Mouse (Mus musculus): Measurements from ENCODE around the gene Mapk8ip3. TPM values are rescaled to one million over a fixed set of nuclear protein-coding genes. Genes with fewer than 3 reads are reported as not detected.
"Not testable (repeated sequence)": the region's sequence is repeated elsewhere in the genome, so short reads cannot be mapped to it uniquely, and the experiment has no call there.

Gene Mapk8ip3
- polyA plus RNA-seq (2015; fragmentation: Nextera tagmentation; extraction: Ambion mirVana) = 22.4 and 23.2 TPM in 2 replicates

DNA sequence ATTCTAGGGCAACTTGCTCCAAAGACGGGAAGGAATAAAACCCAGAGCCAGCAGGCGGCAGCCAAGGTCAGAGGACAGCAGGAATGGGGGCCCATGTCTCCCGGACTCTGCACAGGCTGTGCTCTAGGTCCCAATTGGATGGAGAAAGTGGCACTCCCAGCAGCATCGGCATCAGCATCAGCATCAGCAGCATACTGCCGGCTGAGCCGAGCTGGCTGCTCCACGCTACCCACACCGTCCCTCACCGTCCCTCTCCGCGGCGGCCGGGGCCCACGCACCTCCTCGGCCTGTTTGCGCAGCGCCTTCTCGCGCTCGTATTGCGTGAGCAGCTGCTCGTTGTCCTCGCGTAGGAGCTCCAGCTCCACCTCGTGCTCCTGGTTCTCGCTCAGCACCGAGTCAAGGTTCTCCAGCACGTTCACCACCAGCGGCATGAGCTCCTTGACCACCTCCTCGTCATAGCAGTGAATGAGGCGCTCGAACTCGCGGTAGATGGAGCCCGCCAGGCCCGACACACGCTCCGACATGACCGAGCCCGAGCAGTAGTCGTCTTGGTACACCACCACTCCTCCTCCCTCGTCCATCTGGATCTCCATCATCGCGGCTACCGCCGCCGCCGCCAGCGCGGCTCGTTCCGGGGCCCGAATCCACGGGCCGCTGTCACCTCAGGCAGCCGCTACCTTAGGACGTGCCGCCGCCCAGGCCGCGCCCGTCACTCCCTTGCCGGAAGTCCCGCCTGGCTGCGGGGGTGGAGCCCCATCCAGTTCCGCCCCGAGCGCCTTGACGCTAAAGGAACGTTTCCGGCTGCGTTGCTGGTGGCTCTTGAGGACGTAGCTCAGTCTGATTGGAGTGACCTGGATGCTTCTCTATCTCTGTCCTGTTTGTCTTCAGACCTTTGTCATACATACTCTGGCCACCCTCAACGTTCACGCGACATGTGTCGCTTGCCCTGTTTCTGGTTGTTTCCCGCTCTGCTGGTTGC lies at the start of gene Mapk8ip3:
Gene Mapk8ip3 (minus strand): TSS at position 719 of the 979 bp plus-strand sequence.
- ATAC-seq = peak; percentile 98
- Histone ChIP-seq H3K36me3 (no peaks in the 10 kb centered on the region), H3K9ac (peak within 1 kb of the TSS; percentile 90), H3K9me3 (no peaks in the 10 kb centered on the region), H3K4me1 (replicated peaks) (peaks cover 13% of the 10 kb centered on the region), H3K4me2 (replicated peaks) (peak within 1 kb of the TSS; percentile 81), H3K27ac (peak within 1 kb of the TSS; percentile 67), H3K4me3 (replicated peaks) (peak within 1 kb of the TSS; percentile 99), H3K27me3 (replicated peaks) (no peaks in the 10 kb centered on the region)
- WGBS = under 1% methylated on average over 78 of the region's 78 CpGs

DNA sequence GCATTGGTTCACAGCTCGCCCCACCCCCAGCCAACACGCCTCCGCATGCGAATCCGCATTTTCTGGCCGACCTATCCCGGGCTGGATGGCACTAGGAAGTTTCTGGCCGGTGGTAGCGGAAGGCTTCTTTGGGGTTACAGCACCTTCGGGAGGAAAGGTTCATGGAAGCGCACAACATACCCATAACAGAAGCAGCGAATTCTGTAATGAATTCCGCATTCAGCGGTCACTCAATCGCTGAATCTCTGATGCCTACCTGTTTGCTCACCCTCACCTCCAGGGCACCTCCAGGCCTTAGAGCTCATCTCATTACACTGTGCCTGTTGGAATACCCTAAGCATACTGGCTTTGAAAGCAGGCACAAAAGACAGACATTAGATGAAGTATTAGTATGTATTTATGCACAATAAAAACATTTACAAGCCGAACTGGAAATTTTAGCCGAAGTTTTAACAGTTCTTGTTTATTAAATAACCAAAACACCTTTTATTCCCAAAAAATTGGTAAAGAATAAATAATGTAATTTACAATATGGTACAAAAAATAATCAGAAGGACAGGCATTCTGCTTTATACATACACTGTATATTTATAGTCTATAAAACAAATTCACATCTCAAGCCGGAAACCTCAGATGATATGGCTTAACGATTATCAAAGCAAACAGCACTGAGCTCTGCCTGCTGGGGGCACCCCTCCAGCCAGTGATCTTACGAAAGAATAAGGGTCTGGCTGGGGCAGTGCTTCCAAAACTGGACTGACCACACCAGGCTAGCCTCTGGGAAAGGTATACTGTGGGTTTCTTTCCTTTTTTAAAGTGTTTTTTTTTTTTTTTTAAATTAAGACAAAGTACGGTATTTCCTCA lies 24.3 kb upstream of the Mapk8ip3 start:
- WGBS = 12% methylated on average over 21 of the region's 21 CpGs

DNA sequence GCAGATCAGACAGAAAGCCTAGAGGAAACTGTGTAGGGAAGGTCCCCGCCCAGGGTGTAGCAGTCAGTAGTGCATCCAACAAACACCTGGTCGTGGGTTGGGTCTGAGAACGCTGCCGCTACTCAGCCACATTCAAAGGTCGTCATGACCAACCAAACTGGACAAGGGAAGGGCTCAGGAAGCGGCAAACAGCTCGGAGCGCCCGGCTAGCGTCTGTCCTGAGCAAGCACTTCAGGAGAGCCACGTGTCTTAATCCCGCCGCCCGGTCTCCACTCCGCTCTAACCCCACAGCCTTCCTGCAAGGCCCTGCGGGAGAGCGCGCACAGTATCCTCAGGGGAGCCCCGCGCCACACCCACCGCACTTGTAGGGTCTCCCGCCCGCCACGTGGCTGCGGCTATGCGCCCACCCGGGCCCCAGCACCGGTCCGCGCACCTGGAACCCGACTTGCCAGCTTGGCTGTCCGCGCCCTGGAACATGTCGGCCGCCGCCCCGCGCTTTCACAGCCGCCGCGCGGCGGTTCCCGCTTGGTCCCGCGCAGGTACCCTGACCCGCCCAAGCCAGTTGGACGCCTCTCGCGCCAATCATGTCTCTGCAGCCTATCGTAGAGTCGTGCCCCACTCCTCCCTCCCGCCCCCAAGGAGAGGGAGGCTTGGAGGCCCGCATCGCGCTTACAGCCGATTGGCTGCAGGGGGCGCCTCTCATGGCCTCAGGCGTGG lies 23.5 kb upstream of the Mapk8ip3 start, which contains the start of gene Jpt2:
Gene Jpt2 (minus strand): TSS at position 555 of the 717 bp plus-strand sequence.
- Histone ChIP-seq H3K4me1 (replicated peaks) (0 out of 2 replicates have a peak, but pooled peaks cover 5% of the 10 kb centered on the region), H3K4me2 (replicated peaks) (peak within 1 kb of the TSS; percentile 80), H3K36me3 (peaks cover 19% of the 10 kb centered on the region), H3K4me3 (replicated peaks) (peak within 1 kb of the TSS; percentile 100), H3K27me3 (replicated peaks) (no peaks in the 10 kb centered on the region), H3K9ac (peak within 1 kb of the TSS; percentile 93), H3K27ac (peak within 1 kb of the TSS; percentile 83), H3K9me3 (no peaks in the 10 kb centered on the region)
- 0% methylated on average over 59 of the region's 59 CpGs for WGBS
- ATAC-seq = peak; percentile 100

More for the DNA sequence above, 24.3 kb upstream of the Mapk8ip3 start:
- Histone ChIP-seq H3K27ac (peak overlapping the region; percentile 66; the same call in 1 of the 2 replicates), H3K4me1 (replicated peaks) (0 out of 2 replicates have a peak, but pooled peaks cover 5% of the 10 kb centered on the region), H3K4me2 (replicated peaks) (peak overlapping the region; percentile 80), H3K27me3 (replicated peaks) (no peaks in the 10 kb centered on the region), H3K4me3 (replicated peaks) (peak overlapping the region; percentile 100), H3K36me3 (peaks cover 21% of the 10 kb centered on the region), H3K9ac (peak overlapping the region; percentile 31; the same call in 1 of the 2 replicates), H3K9me3 (no peaks in the 10 kb centered on the region)
- peak; percentile 57 for ATAC-seq

DNA sequence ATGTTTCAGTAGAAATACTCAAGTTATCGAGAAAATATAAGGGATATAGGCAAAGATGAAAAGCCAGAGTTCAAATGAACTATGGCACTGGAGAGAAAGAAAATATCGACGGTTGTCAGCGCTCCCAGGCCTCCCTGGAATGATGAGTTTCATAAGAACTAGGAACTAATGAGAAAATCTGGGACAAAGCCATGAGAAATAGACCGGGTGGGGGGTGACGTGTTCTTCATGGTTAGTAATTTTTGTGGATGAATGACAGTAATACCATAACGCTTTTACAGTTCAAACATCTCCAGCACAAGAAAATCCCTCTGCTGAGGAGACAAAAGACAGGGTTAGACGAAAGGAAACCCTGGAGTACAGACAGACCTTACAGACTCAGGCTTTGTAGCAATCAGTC lies 22.6 kb upstream of the Mapk8ip3 start:
- ATAC-seq = no peak
- Histone ChIP-seq H3K27me3 (replicated peaks) (no peaks in the 10 kb centered on the region), H3K4me1 (replicated peaks) (0 out of 2 replicates have a peak, but pooled peaks cover 5% of the 10 kb centered on the region), H3K4me3 (replicated peaks) (peak overlapping the region; percentile 100), H3K4me2 (replicated peaks) (peak overlapping the region; percentile 80), H3K9me3 (no peaks in the 10 kb centered on the region), H3K9ac (peak overlapping the region; percentile 93), H3K36me3 (peaks cover 25% of the 10 kb centered on the region), H3K27ac (0 out of 2 replicates have a peak overlapping the region, but pooled peaks have one; percentile 38)
- 39% methylated on average over 8 of the region's 8 CpGs for WGBS

DNA sequence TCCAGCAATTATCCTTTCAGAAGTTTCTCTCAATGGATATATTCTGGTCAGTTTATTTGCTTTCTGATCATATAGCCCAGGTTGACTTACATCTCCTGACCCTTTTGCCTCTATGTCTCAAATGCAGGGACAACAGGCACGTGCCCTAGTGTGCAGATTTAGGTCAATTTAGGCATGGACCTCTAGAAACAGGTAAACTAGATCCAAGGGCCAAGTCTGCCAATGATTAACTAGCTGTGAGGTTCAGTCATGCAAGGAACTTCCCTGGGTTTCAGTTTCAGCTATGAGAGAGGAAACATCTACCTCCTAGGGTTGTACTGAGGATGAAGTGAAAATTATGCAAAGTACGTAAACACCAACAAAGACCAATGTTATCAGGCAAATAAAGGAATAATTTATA lies 16.5 kb upstream of the Mapk8ip3 start:
- peak; percentile 71 for ATAC-seq
- 78% methylated on average over 2 of the region's 2 CpGs for WGBS
- peaks cover 13% of the 10 kb centered on the region for H3K4me1 ChIP-seq (replicated peaks)
- no peaks in the 10 kb centered on the region for H3K27me3 ChIP-seq (replicated peaks)
- no peak overlapping the region for H3K4me2 ChIP-seq (replicated peaks)
- H3K9ac ChIP-seq = no peak overlapping the region
- H3K9me3 ChIP-seq = no peaks in the 10 kb centered on the region
- H3K4me3 ChIP-seq (replicated peaks) = no peak overlapping the region
- H3K36me3 ChIP-seq = peaks cover 14% of the 10 kb centered on the region
- H3K27ac ChIP-seq = no peak overlapping the region

DNA sequence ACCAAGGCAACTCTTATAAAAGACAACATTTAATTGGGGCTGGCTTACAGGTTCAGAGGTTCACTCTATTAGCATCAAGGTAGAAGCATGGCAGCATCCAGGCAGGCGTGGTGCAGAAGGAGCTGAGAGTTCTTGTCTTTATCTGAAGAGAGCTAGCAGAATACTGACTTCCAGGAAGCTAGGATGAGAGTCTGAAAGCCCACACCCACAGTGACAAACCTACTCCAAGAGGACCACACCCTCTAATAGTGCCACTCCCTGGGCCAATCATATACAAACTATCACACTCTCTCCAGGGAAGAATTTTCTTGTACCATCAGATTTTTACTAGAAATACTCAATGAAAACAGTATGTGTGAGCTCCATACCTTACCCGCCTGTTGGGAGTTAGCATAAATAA lies 13.9 kb upstream of the Mapk8ip3 start:
- peaks cover 13% of the 10 kb centered on the region for H3K4me1 ChIP-seq (replicated peaks)
- H3K36me3 ChIP-seq = peaks cover 25% of the 10 kb centered on the region
- H3K4me2 ChIP-seq (replicated peaks) = no peak overlapping the region
- H3K27me3 ChIP-seq (replicated peaks) = no peaks in the 10 kb centered on the region
- no peaks in the 10 kb centered on the region for H3K9me3 ChIP-seq
- ATAC-seq = peak; percentile 43; the same call in 1 of the 2 replicates
- H3K27ac ChIP-seq = no peak overlapping the region
- H3K4me3 ChIP-seq (replicated peaks) = no peak overlapping the region
- WGBS = 78% methylated on average over 2 of the region's 2 CpGs
- no peak overlapping the region for H3K9ac ChIP-seq

DNA sequence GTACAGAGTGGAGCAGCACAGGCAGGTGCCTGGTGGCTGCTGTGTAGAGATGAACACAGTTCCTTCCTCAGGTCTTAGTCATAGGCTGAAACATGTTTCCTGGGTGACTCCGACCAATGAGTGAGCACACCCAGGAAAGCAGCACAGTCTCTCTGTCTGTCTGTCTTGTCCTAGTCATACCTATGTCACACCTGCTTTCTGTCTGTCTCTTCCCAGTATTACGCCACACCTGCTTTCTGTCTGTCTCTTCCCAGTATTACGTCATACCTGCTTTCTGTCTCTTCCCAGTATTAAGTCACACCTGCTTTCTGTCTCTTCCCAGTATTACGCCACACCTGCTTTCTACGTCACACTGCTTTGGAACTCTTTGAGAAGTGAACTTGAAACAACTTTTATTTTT lies 11.4 kb upstream of the Mapk8ip3 start:
- WGBS = 89% methylated on average over 5 of the region's 5 CpGs
- no peaks in the 10 kb centered on the region for H3K9me3 ChIP-seq
- no peaks in the 10 kb centered on the region for H3K27me3 ChIP-seq (replicated peaks)
- no peak for ATAC-seq
- no peak overlapping the region for H3K4me2 ChIP-seq (replicated peaks)
- H3K9ac ChIP-seq = no peak overlapping the region
- no peak overlapping the region for H3K27ac ChIP-seq
- peaks cover 19% of the 10 kb centered on the region for H3K36me3 ChIP-seq
- H3K4me3 ChIP-seq (replicated peaks) = no peak overlapping the region
- peaks cover 8% of the 10 kb centered on the region for H3K4me1 ChIP-seq (replicated peaks)

DNA sequence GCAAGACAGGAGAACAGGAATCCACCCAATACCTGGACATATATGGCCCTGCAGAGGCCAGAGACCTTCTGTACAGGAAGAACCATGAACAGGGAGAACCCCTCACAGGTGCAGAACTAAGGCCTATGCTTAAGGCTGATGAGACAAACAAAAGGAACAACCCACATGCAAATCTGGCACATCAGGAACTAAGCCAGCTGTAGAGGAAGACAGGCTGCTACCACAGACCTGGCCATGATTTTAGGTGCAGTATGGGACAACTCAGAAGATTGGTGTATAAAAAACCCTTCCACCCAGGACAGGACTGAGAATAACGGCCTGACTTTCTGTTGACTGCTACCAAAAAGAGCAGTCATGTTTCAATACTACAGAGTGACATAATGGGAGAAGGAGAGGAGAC lies 6.8 kb upstream of the Mapk8ip3 start:
- ATAC-seq; H3K27ac ChIP-seq; H3K27me3 ChIP-seq (replicated peaks); H3K9me3 ChIP-seq; H3K4me2 ChIP-seq (replicated peaks); H3K4me3 ChIP-seq (replicated peaks); H3K4me1 ChIP-seq (replicated peaks); H3K9ac ChIP-seq: not testable (repeated sequence)
- H3K36me3 ChIP-seq = peaks cover 19% of the 10 kb centered on the region
- WGBS = 77% methylated on average over 1 of the region's 1 CpGs

DNA sequence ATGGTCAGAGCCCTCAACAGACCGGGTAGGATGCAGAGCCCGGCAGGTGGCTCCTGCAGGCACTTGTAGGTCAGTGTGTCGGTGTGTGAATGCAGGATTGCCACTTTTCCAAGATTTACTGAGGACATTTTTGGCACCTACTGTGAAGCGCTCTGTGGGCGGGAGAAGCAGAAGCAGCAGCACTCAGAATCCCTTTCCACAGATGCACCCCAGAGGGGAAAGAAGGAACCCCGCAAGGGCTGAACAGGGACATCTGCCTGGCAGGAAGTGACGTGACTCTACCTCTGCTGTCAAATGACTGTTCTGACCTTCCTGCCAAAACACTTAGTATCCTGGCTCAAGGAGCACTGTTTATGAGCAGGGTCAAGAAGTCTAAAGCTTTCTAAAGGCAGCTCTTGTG lies 6.3 kb upstream of the Mapk8ip3 start:
- Histone ChIP-seq H3K36me3 (peaks cover 19% of the 10 kb centered on the region), H3K9me3 (no peaks in the 10 kb centered on the region), H3K4me3 (replicated peaks) (no peak overlapping the region), H3K27ac (no peak overlapping the region), H3K4me1 (replicated peaks) (no peaks in the 10 kb centered on the region), H3K4me2 (replicated peaks) (no peak overlapping the region), H3K9ac (no peak overlapping the region), H3K27me3 (replicated peaks) (no peaks in the 10 kb centered on the region)
- 92% methylated on average over 7 of the region's 7 CpGs for WGBS
- no peak for ATAC-seq

DNA sequence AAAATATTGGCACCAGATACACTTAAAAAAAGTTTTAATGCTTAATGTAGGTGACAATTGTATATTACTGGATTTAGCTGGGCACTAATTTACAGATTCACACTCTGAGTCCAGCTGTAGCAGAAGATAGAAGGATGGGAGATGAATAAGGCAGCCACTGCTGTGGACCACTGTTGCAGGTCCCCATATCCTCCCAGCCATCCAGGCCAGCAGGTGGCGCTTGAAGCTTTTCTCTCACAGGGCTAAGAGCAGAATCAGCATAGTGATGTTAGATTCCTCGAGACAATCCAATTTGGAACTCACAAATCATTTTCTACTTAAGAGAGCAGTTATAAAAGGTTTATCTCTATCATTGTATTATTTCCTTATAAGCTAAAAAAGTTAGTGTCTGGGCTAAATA lies 5.7 kb upstream of the Mapk8ip3 start:
- not testable (repeated sequence) for ATAC-seq; H3K4me2 ChIP-seq (replicated peaks); H3K27me3 ChIP-seq (replicated peaks); H3K4me3 ChIP-seq (replicated peaks); H3K27ac ChIP-seq; H3K9ac ChIP-seq; H3K4me1 ChIP-seq (replicated peaks); H3K9me3 ChIP-seq
- peaks cover 16% of the 10 kb centered on the region for H3K36me3 ChIP-seq
- WGBS = 10% methylated on average over 2 of the region's 2 CpGs

DNA sequence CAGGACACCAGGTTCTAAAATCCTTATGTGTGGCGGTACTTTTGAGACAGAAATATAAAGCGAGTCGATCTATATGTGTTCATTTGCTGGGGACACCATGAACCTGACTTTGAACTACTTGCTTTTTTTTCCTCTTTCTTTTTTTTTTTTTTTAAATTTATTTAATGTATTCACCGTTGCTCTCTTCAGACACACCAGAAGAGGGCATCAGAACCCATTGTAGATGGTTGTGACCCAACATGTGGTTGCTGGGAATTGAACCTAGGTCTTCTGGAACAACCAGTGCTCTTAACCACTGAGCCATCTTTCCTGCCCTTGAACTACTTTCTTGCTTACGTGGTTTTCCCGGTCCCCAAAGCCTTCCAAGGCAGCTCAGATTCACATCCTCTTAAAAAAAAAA lies 489 bp upstream of the Mapk8ip3 start:
- no peaks in the 10 kb centered on the region for H3K27me3 ChIP-seq (replicated peaks)
- peak overlapping the region; percentile 53 for H3K9ac ChIP-seq
- H3K4me2 ChIP-seq (replicated peaks) = peak overlapping the region; percentile 81
- peaks cover 13% of the 10 kb centered on the region for H3K4me1 ChIP-seq (replicated peaks)
- peak overlapping the region; percentile 99 for H3K4me3 ChIP-seq (replicated peaks)
- H3K36me3 ChIP-seq = no peaks in the 10 kb centered on the region
- H3K9me3 ChIP-seq = no peaks in the 10 kb centered on the region
- ATAC-seq = no peak
- WGBS = 44% methylated on average over 6 of the region's 6 CpGs
- peak overlapping the region; percentile 67; the same call in 1 of the 2 replicates for H3K27ac ChIP-seq

Data from intestine, embryonic 15.5 days (tissue).